Mouse (Mus musculus) C2C12 (cell line): ENCODE results near the gene Fgd2.

ENCODE experiments used
- CEBPB ChIP-seq: IDR thresholded peaks from one replicate; pipeline ENCODE4 v1.6.1; 2011; ENCODE audit warnings: low read depth, mild to moderate bottlenecking, control low read depth, moderate library complexity
- CTCF ChIP-seq: IDR thresholded peaks from one replicate; pipeline ENCODE4 v1.5.1; 2011; ENCODE audit not compliant: control insufficient read depth, insufficient read depth, insufficient read length
- MYOD1 ChIP-seq: IDR thresholded peaks from one replicate; pipeline ENCODE4 v1.6.1; 2011; ENCODE audit warnings: low read depth; ENCODE audit not compliant: control insufficient read depth, insufficient read length
- MYOG ChIP-seq: IDR thresholded peaks from one replicate; pipeline ENCODE4 v1.6.1; 2011; ENCODE audit not compliant: control insufficient read depth, insufficient read length; ENCODE audit errors: extremely low read depth
- USF1 ChIP-seq: IDR thresholded peaks from one replicate; pipeline ENCODE4 v1.6.1; 2011; ENCODE audit warnings: low read depth, mild to moderate bottlenecking, control low read depth, moderate library complexity

DNA sequence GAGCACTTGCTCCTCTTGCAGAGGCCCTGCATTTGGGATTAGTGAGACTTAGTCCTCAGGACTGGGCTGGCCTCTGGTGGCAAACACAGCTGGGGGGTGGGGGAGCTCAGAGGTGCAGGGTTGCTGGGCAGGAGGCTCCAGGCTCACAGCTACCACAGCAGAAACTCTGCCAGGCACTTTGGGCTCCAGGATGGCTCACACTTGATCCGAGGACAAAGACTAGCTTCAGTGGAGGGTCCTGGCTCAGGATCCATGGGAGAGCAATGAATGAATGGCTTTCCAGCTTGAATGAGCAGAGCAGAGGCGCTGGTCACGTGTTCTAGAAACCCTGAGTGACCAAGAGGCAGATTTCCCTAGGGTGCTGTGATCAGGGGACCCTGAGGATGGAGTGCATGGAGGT, 1.8 kb upstream of the Fgd2 start:
- TF ChIP-seq CTCF (no peak), MYOG (no peak), USF1 (no peak), MYOD1 (no peak), CEBPB (no peak)
